Comparison of ENCODE assay signal across 8 mouse cellular contexts in the genomic region with DNA sequence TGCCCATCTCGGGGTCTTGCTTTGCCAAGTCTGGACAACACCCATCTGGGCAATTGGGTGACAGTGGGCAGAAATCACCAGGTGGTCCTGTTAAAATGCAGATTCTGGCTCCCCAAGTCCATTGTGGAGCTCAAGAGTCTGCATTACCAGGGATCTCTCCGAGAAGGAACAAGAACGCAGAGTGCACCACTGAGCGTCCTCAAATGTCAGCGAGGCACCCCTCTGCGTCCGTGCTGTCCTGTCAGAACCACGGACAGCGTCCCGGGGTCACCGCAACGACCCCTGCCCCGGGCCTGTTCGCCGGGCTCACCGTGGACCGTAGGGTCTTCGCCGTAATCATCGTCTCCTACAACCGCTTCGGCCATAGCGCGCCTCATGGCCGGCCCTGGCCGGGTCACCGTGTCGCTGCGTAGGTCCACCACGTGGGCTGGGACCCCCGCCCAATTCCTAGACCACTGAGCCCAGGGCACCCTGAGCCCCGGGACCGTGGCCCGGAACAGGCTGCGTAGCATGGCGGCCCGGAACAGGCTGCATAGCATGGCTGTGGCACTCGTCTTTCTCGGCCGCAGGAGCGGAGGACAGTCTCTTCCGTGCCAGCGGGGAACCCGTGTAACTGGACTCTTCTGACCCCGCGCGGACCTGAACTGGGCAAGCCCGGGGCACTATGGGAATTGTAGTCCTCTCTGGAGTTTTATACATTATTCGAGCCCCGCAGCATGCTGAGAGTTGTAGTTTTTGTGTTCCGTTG. TPM values are rescaled to one million over a fixed set of nuclear protein-coding genes. Genes with fewer than 3 reads are reported as not detected.
A peak's percentile ranks its signal among the peaks of the same experiment; 100 is the strongest.
DNase-seq lines count a peak whose midpoint lies in the region; ATAC-seq and TF ChIP-seq lines count a peak whose summit lies in the region.

TSS of gene Tha1 (minus strand) at position 621 of the 748 bp plus-strand sequence.

- 1% methylated on average over 51 of the region's 51 CpGs for WGBS in cerebellum, adult 2 months
- WGBS in hindbrain, embryonic 10.5 days = 2% methylated on average over 51 of the region's 51 CpGs
- 1% methylated on average over 51 of the region's 51 CpGs for WGBS in lung, adult 2 months
- 1% methylated on average over 49 of the region's 51 CpGs for WGBS in neural tube, embryonic 14.5 days

- no peak for TF ChIP-seq RAD21 in MEL (IDR thresholded peaks at IDR 0.05; ENCODE audit: low read depth, low read length)

- H3K4me3 ChIP-seq in MEL (ENCODE audit: control insufficient read depth in 1 of 2, insufficient read depth in 1 of 2, low read depth in 2 of 2, low read length in 2 of 2) = no peak within 1 kb of the TSS
- peak within 1 kb of the TSS; percentile 66 for H3K4me3 ChIP-seq in cerebellum, adult 2 months (replicated peaks; ENCODE audit: insufficient read depth, low read depth, low read length)
- peak within 1 kb of the TSS; percentile 83 for H3K4me3 ChIP-seq in hindbrain, embryonic 10.5 days
- peak within 1 kb of the TSS; percentile 93 for H3K4me3 ChIP-seq in lung, adult 2 months (replicated peaks; ENCODE audit: extremely low read depth, low read depth, low read length)
- peak within 1 kb of the TSS; percentile 66 for H3K4me3 ChIP-seq in neural tube, embryonic 14.5 days (ENCODE audit: low read depth, low read length)

- TF ChIP-seq EP300 in MEL (IDR thresholded peaks at IDR 0.05; ENCODE audit: low read depth in 1 of 2, low read length in 2 of 2) = no peak

- no peak for TF ChIP-seq POLR2A in MEL (IDR thresholded peaks at IDR 0.05; ENCODE audit: control insufficient read depth in 1 of 2, insufficient read depth in 1 of 2, low read depth in 1 of 2, low read length in 2 of 2, poor library complexity in 1 of 2)
- peak; percentile 77 for TF ChIP-seq POLR2A in cerebellum, adult 2 months (IDR thresholded peaks at IDR 0.05; ENCODE audit: borderline replicate concordance, insufficient read depth, low read length)
- TF ChIP-seq POLR2A in lung, adult 2 months (IDR thresholded peaks at IDR 0.05; ENCODE audit: borderline replicate concordance, extremely low read depth, low read depth, low read length) = peak; percentile 67; the same call in 1 of the 2 replicates

- peaks cover 0 to 3% of the 10 kb centered on the region in 2 experiments; a peak in 1 of 4 replicates for H3K4me1 ChIP-seq in MEL (ENCODE audit: control insufficient read depth in 1 of 2, insufficient read depth in 2 of 2, low read length in 2 of 2)
- H3K4me1 ChIP-seq in cerebellum, adult 2 months (ENCODE audit: control insufficient read depth, insufficient read depth, low read length) = peaks cover 20% of the 10 kb centered on the region
- peaks cover 58% of the 10 kb centered on the region for H3K4me1 ChIP-seq in hindbrain, embryonic 10.5 days (replicated peaks)
- peaks cover 8% of the 10 kb centered on the region for H3K4me1 ChIP-seq in lung, adult 2 months (ENCODE audit: control insufficient read depth, insufficient read depth, low read length)
- H3K4me1 ChIP-seq in neural tube, embryonic 14.5 days (ENCODE audit: control insufficient read depth, insufficient read depth, low read length) = peaks cover 3% of the 10 kb centered on the region; the same call in 1 of the 2 replicates

- no peak for TF ChIP-seq CTCF in MEL (IDR thresholded peaks at IDR 0.05 in 2 of 3, conservative IDR thresholded peaks at IDR 0.05 in 1 of 3; ENCODE audit: control insufficient read depth in 1 of 3, insufficient read depth in 1 of 3, low read depth in 2 of 3, low read length in 3 of 3, poor library complexity in 1 of 3, severe bottlenecking in 1 of 3)
- TF ChIP-seq CTCF in cerebellum, adult 2 months (IDR thresholded peaks at IDR 0.05; ENCODE audit: borderline replicate concordance, insufficient read depth, low read depth, low read length) = no peak
- TF ChIP-seq CTCF in lung, adult 2 months (IDR thresholded peaks at IDR 0.05; ENCODE audit: insufficient read depth, low read length) = no peak

- peaks cover 2 to 3% of the 10 kb centered on the region in 2 experiments; a peak in 3 of 4 replicates for H3K27me3 ChIP-seq in MEL (ENCODE audit: control insufficient read depth in 1 of 2, insufficient read depth in 2 of 2, low read length in 2 of 2)
- H3K27me3 ChIP-seq in cerebellum, adult 2 months (ENCODE audit: control insufficient read depth, insufficient read depth, low read length) = no peaks in the 10 kb centered on the region
- H3K27me3 ChIP-seq in hindbrain, embryonic 10.5 days (ENCODE audit: insufficient read depth, poor library complexity, severe bottlenecking) = peaks cover 33% of the 10 kb centered on the region
- H3K27me3 ChIP-seq in neural tube, embryonic 14.5 days (ENCODE audit: control insufficient read depth, insufficient read depth, low read length) = no peaks in the 10 kb centered on the region

- H3K36me3 ChIP-seq in MEL (ENCODE audit: control insufficient read depth in 1 of 2, insufficient read depth in 2 of 2, low read length in 2 of 2) = no peaks in the 10 kb centered on the region
- H3K36me3 ChIP-seq in hindbrain, embryonic 10.5 days = 0 out of 2 replicates have a peak, but pooled peaks cover 6% of the 10 kb centered on the region
- H3K36me3 ChIP-seq in neural tube, embryonic 14.5 days (ENCODE audit: control insufficient read depth, insufficient read depth, low read length) = no peaks in the 10 kb centered on the region

- no peak within 1 kb of the TSS for H3K27ac ChIP-seq in MEL (ENCODE audit: control insufficient read depth, low read depth, low read length)
- H3K27ac ChIP-seq in cerebellum, adult 2 months (ENCODE audit: insufficient read depth, low read length) = peak within 1 kb of the TSS; percentile 89
- H3K27ac ChIP-seq in hindbrain, embryonic 10.5 days = peak within 1 kb of the TSS; percentile 92
- no peak within 1 kb of the TSS for H3K27ac ChIP-seq in neural tube, embryonic 14.5 days (ENCODE audit: low read depth, low read length)

- H3K79me2 ChIP-seq in MEL (ENCODE audit: control insufficient read depth, insufficient read depth, low read length, poor library complexity) = no peaks in the 10 kb centered on the region

- DNase-seq in MEL (ENCODE audit: low read depth, low spot score) = no peak
- peak; percentile 86 to 90 for DNase-seq in cerebellum, adult 2 months
- DNase-seq in hindbrain, embryonic 10.5 days (ENCODE audit: low spot score) = peak; percentile 87
- DNase-seq in layer of hippocampus, adult 8-10 months (ENCODE audit: low spot score in 2 of 2) = peak; percentile 72 to 73
- peak; percentile 77 for DNase-seq in lung, adult 2 months
- peak; percentile 66 to 73 for DNase-seq in thymus, postnatal 36 days

- H3K4me2 ChIP-seq in neural tube, embryonic 14.5 days (ENCODE audit: low read depth, low read length) = peak within 1 kb of the TSS; percentile 93

- H3K9ac ChIP-seq in MEL (ENCODE audit: control insufficient read depth, low read depth, low read length, poor library complexity, severe bottlenecking) = no peak within 1 kb of the TSS
- peak within 1 kb of the TSS; percentile 74 for H3K9ac ChIP-seq in neural tube, embryonic 14.5 days (replicated peaks; ENCODE audit: low read depth, low read length)

- peak; percentile 84 for ATAC-seq in frontal cortex, adult (ENCODE audit: low TSS enrichment)
- peak; percentile 70 for ATAC-seq in neural tube, embryonic 14.5 days (ENCODE audit: low read depth)

- H3K9me3 ChIP-seq in MEL (replicated peaks; ENCODE audit: insufficient read depth, low read length) = no peaks in the 10 kb centered on the region
- no peaks in the 10 kb centered on the region for H3K9me3 ChIP-seq in hindbrain, embryonic 10.5 days
- no peaks in the 10 kb centered on the region for H3K9me3 ChIP-seq in neural tube, embryonic 14.5 days (ENCODE audit: control insufficient read depth, low read length)

TF ChIP-seq in MEL, 35 proteins besides CTCF, POLR2A, EP300 and RAD21:
- TF ChIP-seq ZKSCAN1 (IDR thresholded peaks at IDR 0.05; ENCODE audit: low read depth, low read length) = no peak
- 0 out of 2 replicates have a peak, but pooled peaks have one; percentile 35 for TF ChIP-seq HCFC1 (IDR thresholded peaks at IDR 0.05; ENCODE audit: low read depth, low read length)

RNA-seq across cellular contexts. Expression of gene Tha1, which starts in this region (rescaled TPM):
- 0.12 TPM in 1 of 2 replicates, not detected in the other for total RNA-seq in MEL (2012; rRNA removed)
- polyA plus RNA-seq in MEL (2012; ENCODE audit: insufficient read depth in 1 of 2, insufficient read length in 2 of 2, low read depth in 1 of 2, low replicate concordance in 2 of 2, missing spikeins in 1 of 2) = not detected
- polyA plus RNA-seq in cerebellum, adult 2 months (2012; rRNA removed) = 11.5 and 12.4 TPM in 2 replicates
- 3.5 and 3.8 TPM in 2 replicates for polyA plus RNA-seq in hindbrain, embryonic 10.5 days (2016; fragmentation: Nextera tagmentation; extraction: Ambion mirVana)
- 1 to 10 TPM; 3.1 to 5.9 (median 5.6) TPM for total RNA-seq in layer of hippocampus, adult 8-10 months (2022)
- polyA plus RNA-seq in lung, adult 2 months (2012; rRNA removed) = 11.7 and 15.5 TPM in 2 replicates
- 3.8 and 4.2 TPM in 2 replicates for polyA plus RNA-seq in neural tube, embryonic 14.5 days (2014; fragmentation: Nextera tagmentation; extraction: Ambion mirVana)

Comparison
In these comparisons a context has a peak if more than half of its experiments do, and no peak if none do; other contexts are left out.
1. H3K27ac ChIP-seq: peak in cerebellum, adult 2 months (single experiment) and hindbrain, embryonic 10.5 days (single experiment); none in MEL (single experiment) and neural tube, embryonic 14.5 days (single experiment).
2. H3K4me3 ChIP-seq: peak in cerebellum, adult 2 months (single experiment), hindbrain, embryonic 10.5 days (single experiment), lung, adult 2 months (single experiment) and neural tube, embryonic 14.5 days (single experiment); none in MEL (0 of 2).
3. POLR2A ChIP-seq: peak in cerebellum, adult 2 months (single experiment) and lung, adult 2 months (single experiment); none in MEL (0 of 2).